Mouse (Mus musculus) B cell, adult (primary cell): ENCODE measurements around the gene 2010300C02Rik. TPM values are rescaled to one million over a fixed set of nuclear protein-coding genes. Genes with fewer than 3 reads are reported as not detected.

Source experiments
- total RNA-seq: library from RNA; stranded (reverse); gene quantifications from 4 replicates; pipeline ENCODE4 v1.2.4, GENCODE M21; 2023; ENCODE audit not compliant: inconsistent age

The 2010300C02Rik gene
- 0.39 TPM in 1 of 4 replicates, not detected in the others for total RNA-seq

GRCm38 (mm10) chr1:37719761-37720640 lies at the start of gene 2010300C02Rik:
Gene 2010300C02Rik (minus strand): TSS chr1:37720085.

Other genes with a start within 250 kb of the 2010300C02Rik start
- 61.4 to 72.9 TPM (median 67.8 TPM) in 4 replicates for gene Mgat4a, start 179.1 kb downstream of the 2010300C02Rik start, total RNA-seq
- gene Tsga10, start 146.3 kb upstream of the 2010300C02Rik start, total RNA-seq, result 6.7 to 8.7 TPM (median 7.5 TPM) in 4 replicates
- gene Lipt1, start 151.7 kb upstream of the 2010300C02Rik start, total RNA-seq, result 1.1 to 3.3 TPM (median 2.5 TPM) in 4 replicates
- gene Mitd1, start 170.3 kb upstream of the 2010300C02Rik start, total RNA-seq, result 19.3 to 22.9 TPM (median 22.4 TPM) in 4 replicates
- gene Mrpl30, start 170.4 kb upstream of the 2010300C02Rik start, total RNA-seq, result 105 to 128 TPM (median 117 TPM) in 4 replicates
- not detected in 4 replicates for gene Lyg2, start 196.4 kb upstream of the 2010300C02Rik start, total RNA-seq
- not detected in 4 replicates for gene Lyg1, start 237.7 kb upstream of the 2010300C02Rik start, total RNA-seq